Mouse (Mus musculus) CH12.LX (cell line): ENCODE measurements around the gene Cenpb. TPM values are rescaled to one million over a fixed set of nuclear protein-coding genes. Genes with fewer than 3 reads are reported as not detected.

Experiments used
- DNase-seq: peaks from one replicate; pipeline ENCODE4 v3.0.0-alpha.2; 2013; ENCODE audit errors: extremely low read depth
- H3K27ac ChIP-seq: 2 replicates; pipeline ENCODE4 v1.5.1; 2012; ENCODE audit warnings: low read depth, mild to moderate bottlenecking, control low read depth, moderate library complexity; ENCODE audit not compliant: insufficient read depth
- H3K27me3 ChIP-seq: replicated peaks from 2 replicates; pipeline ENCODE3; 2012; ENCODE audit warnings: inconsistent platforms
- H3K36me3 ChIP-seq, 2 experiments: replicated peaks in 1 of 2; 2 replicates each; pipeline versions ENCODE3 to v1.6.1; 2012; ENCODE audit warnings: inconsistent platforms in 1 of 2, low read length in 1 of 2, mild to moderate bottlenecking in 1 of 2, mixed read lengths in 1 of 2, moderate library complexity in 1 of 2; ENCODE audit not compliant: control insufficient read depth in 1 of 2, insufficient read depth in 1 of 2
- H3K4me1 ChIP-seq, 2 experiments: 2 replicates each; pipeline ENCODE4 v1.6.1; 2012; ENCODE audit warnings: inconsistent platforms in 1 of 2, moderate library complexity in 1 of 2; ENCODE audit not compliant: insufficient read depth in 2 of 2, control insufficient read depth in 1 of 2
- H3K4me2 ChIP-seq: 2 replicates; pipeline ENCODE4 v1.6.1; 2012; ENCODE audit warnings: low read depth, mild to moderate bottlenecking, control low read depth; ENCODE audit not compliant: poor library complexity, insufficient read depth, severe bottlenecking
- H3K4me3 ChIP-seq, 3 experiments: fragments of 150-350 bp in 1 of 3; sonication (generic) in 1 of 3; replicated peaks in 1 of 3; 2 replicates each; pipeline versions ENCODE3 to v1.5.1; 2011 to 2012; ENCODE audit warnings: low read depth in 2 of 3, low read length in 2 of 3, mild to moderate bottlenecking in 2 of 3, moderate library complexity in 2 of 3, control low read depth in 1 of 3, improper control_type of control experiment in 1 of 3, inconsistent platforms in 1 of 3, mixed read lengths in 1 of 3; ENCODE audit not compliant: poor library complexity in 1 of 3
- H3K79me2 ChIP-seq: replicated peaks from 2 replicates; pipeline ENCODE4 v1.6.1; 2012; ENCODE audit warnings: mild to moderate bottlenecking, moderate library complexity; ENCODE audit not compliant: control insufficient read depth, poor library complexity, insufficient read depth, severe bottlenecking; ENCODE audit errors: extremely low read depth
- H3K9ac ChIP-seq: 2 replicates; pipeline ENCODE4 v1.6.1; 2012; ENCODE audit warnings: low read depth, mild to moderate bottlenecking, control low read depth, moderate library complexity; ENCODE audit not compliant: insufficient read depth
- H3K9me3 ChIP-seq: replicated peaks from 2 replicates; pipeline ENCODE3; 2012; ENCODE audit warnings: low read length, inconsistent platforms, mixed read lengths
- BHLHE40 ChIP-seq: IDR thresholded peaks from 2 replicates; pipeline ENCODE4 v1.6.1; 2011; ENCODE audit warnings: mild to moderate bottlenecking, low read depth, low read length, improper control_type of control experiment
- CHD2 ChIP-seq: IDR thresholded peaks from 2 replicates; pipeline ENCODE4 v1.6.1; 2011; ENCODE audit warnings: low read length, improper control_type of control experiment
- ELF1 ChIP-seq: IDR thresholded peaks from 2 replicates; pipeline ENCODE4 v1.6.1; 2014; ENCODE audit warnings: low read depth, mild to moderate bottlenecking, inconsistent platforms, low read length, improper control_type of control experiment
- EP300 ChIP-seq: IDR thresholded peaks from 2 replicates; pipeline ENCODE4 v1.6.1; 2011; ENCODE audit warnings: low read length, improper control_type of control experiment
- ETS1 ChIP-seq: conservative IDR thresholded peaks from 2 replicates; pipeline ENCODE4 v1.6.1; 2012; ENCODE audit warnings: low read depth, mild to moderate bottlenecking, inconsistent platforms, low read length, improper control_type of control experiment, moderate library complexity
- IRF4 ChIP-seq: IDR thresholded peaks from 2 replicates; pipeline ENCODE4 v1.6.1; 2014; ENCODE audit warnings: low read depth, mild to moderate bottlenecking, inconsistent platforms, low read length, improper control_type of control experiment
- JUN ChIP-seq: IDR thresholded peaks from 2 replicates; pipeline ENCODE4 v1.6.1; 2011; ENCODE audit warnings: low read depth, mild to moderate bottlenecking, low read length, improper control_type of control experiment, moderate library complexity; ENCODE audit not compliant: insufficient read depth
- JUND ChIP-seq: conservative IDR thresholded peaks from 2 replicates; pipeline ENCODE4 v1.6.1; 2011; ENCODE audit warnings: low read depth, low read length, improper control_type of control experiment
- MAFK ChIP-seq: IDR thresholded peaks from 2 replicates; pipeline ENCODE4 v1.6.1; 2011; ENCODE audit warnings: low read length, improper control_type of control experiment; ENCODE audit not compliant: insufficient replicate concordance
- MAX ChIP-seq: IDR thresholded peaks from 2 replicates; pipeline ENCODE4 v1.6.1; 2011; ENCODE audit warnings: low read length, improper control_type of control experiment
- MEF2A ChIP-seq: IDR thresholded peaks from 2 replicates; pipeline ENCODE4 v1.6.1; 2014; ENCODE audit warnings: low read depth, mild to moderate bottlenecking, inconsistent platforms, low read length, improper control_type of control experiment, borderline replicate concordance
- MXI1 ChIP-seq: IDR thresholded peaks from 2 replicates; pipeline ENCODE4 v1.6.1; 2011; ENCODE audit warnings: mild to moderate bottlenecking, low read depth, low read length, improper control_type of control experiment
- MYC ChIP-seq: IDR thresholded peaks from 2 replicates; pipeline ENCODE4 v1.6.1; 2011; ENCODE audit warnings: low read depth, mild to moderate bottlenecking, improper control_type of control experiment, low read length
- PAX5 ChIP-seq: IDR thresholded peaks from 2 replicates; pipeline ENCODE4 v1.6.1; 2012; ENCODE audit warnings: low read length, inconsistent platforms, mixed read lengths
- POLR2A ChIP-seq: IDR thresholded peaks from 2 replicates; pipeline ENCODE4 v1.6.1; 2011; ENCODE audit warnings: low read depth, mild to moderate bottlenecking, improper control_type of control experiment, low read length
- POLR2AphosphoS2 ChIP-seq: IDR thresholded peaks from 2 replicates; pipeline ENCODE4 v1.6.1; 2011; ENCODE audit warnings: low read depth, low read length, improper control_type of control experiment
- RAD21 ChIP-seq: IDR thresholded peaks from 2 replicates; pipeline ENCODE4 v1.6.1; 2011; ENCODE audit warnings: low read depth, mild to moderate bottlenecking, low read length, improper control_type of control experiment, moderate library complexity
- RCOR1 ChIP-seq: conservative IDR thresholded peaks from 2 replicates; pipeline ENCODE4 v1.6.1; 2012; ENCODE audit warnings: low read depth, mild to moderate bottlenecking, inconsistent platforms, low read length, improper control_type of control experiment
- SIN3A ChIP-seq: IDR thresholded peaks from 2 replicates; pipeline ENCODE4 v1.6.1; 2012; ENCODE audit warnings: low read length, improper control_type of control experiment, inconsistent platforms
- TCF12 ChIP-seq: IDR thresholded peaks from 2 replicates; pipeline ENCODE4 v1.6.1; 2014; ENCODE audit warnings: low read depth, mild to moderate bottlenecking, inconsistent platforms, low read length, improper control_type of control experiment
- USF2 ChIP-seq: conservative IDR thresholded peaks from 2 replicates; pipeline ENCODE4 v1.6.1; 2011; ENCODE audit warnings: low read depth, low read length, improper control_type of control experiment
- dilution Hi-C: fragments of 300-500 bp; cut with MboI; formaldehyde crosslinking; loops from 2 replicates; pipeline ENCODE4 v1.14.3; 2020; ENCODE audit warnings: low sequenced_read_pairs; ENCODE audit not compliant: extremely low pct_unique_long_range_greater_than_20kb, extremely low pct_ligation_motif_present
- in situ Hi-C: fragments of 300-500 bp; cut with MboI; formaldehyde crosslinking; loops from 3 replicates; pipeline ENCODE4 v1.14.3; 2019; ENCODE audit warnings: low sequenced_read_pairs, low pct_ligation_motif_present, low pct_unique_long_range_greater_than_20kb, mixed read lengths
- polyA plus RNA-seq: library from polyadenylated mRNA; unstranded; fragments of >175 nt; gene quantifications from 2 replicates; pipeline ENCODE4 v1.2.1, GENCODE M21; 2012; ENCODE audit warnings: low read depth; ENCODE audit not compliant: insufficient read length
- total RNA-seq, 2 experiments: library from RNA; depleted of rRNA; stranded (reverse); fragments of 300-350 nt in 1 of 2; fragments of >200 nt in 1 of 2; gene quantifications; 2 replicates each; pipeline ENCODE4 v1.2.3; 2012 to 2014

Gene Cenpb
- total and polyA plus RNA-seq, 3 experiments: 18.1 to 26.6 (median 24.4) TPM

DNA sequence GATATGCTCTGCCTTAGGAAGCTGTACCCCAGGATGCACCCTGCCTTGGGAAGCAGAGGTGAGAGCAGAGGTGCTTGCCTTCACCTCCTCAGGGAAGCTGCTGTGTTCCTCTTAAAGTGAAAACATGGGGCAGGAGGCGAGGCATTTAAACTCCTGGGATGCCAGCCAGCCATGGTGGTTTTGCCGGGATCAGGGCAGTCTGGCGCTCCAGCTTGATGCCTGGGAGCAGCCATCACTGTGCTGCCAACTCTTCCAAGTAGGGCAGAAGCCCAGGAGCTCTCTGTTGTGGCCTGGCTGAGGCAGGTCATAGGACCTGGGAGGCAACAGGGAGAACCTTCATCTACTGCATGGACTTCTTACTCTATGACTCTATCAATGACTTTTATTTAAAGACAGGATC lies 21.4 kb upstream of the Cenpb start:
- H3K4me1 ChIP-seq: peaks cover 12 to 25% of the 10 kb centered on the region in 2 experiments

DNA sequence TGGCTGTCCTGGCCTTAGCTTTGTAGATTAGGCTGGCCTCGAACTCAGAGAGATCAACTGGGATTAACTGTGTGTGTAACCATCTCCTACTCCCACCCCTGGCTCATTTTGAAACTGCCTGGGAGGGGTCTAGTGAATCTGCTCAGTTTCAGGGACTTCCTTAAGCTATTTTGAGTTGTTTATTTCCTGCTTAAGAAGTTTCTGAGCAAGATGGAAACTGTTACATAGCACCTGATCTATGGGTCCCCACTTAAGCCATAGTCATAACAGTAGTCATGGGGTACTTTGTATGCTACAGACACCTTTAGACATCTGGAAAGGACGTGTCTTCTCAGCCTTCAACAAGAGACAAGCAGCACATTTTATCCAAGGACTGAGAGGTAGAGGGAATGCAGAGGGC lies 20.8 kb upstream of the Cenpb start:
- DNase-seq: peak; percentile 55
- peaks cover 12 to 25% of the 10 kb centered on the region in 2 experiments for H3K4me1 ChIP-seq
- H3K79me2 ChIP-seq: no peaks in the 10 kb centered on the region
- in situ Hi-C loops: no loop called here
- no peaks in the 10 kb centered on the region for H3K27me3 ChIP-seq
- no peak overlapping the region for H3K9ac ChIP-seq
- dilution Hi-C loops: no loop called here
- no peak overlapping the region for H3K27ac ChIP-seq
- 0 out of 2 replicates have a peak, but pooled peaks have one; percentile 62 for TF ChIP-seq RCOR1
- TF ChIP-seq IRF4: peak; percentile 87
- TF ChIP-seq JUN: peak; percentile 73
- 0 out of 2 replicates have a peak, but pooled peaks have one; percentile 47 for TF ChIP-seq MYC
- peak; percentile 56; the same call in 1 of the 2 replicates for TF ChIP-seq ETS1
- TF ChIP-seq SIN3A: peak; percentile 39; the same call in 1 of the 2 replicates
- no peak for TF ChIP-seq RAD21
- peak; percentile 90 for TF ChIP-seq JUND
- TF ChIP-seq MEF2A: peak; percentile 87
- peak; percentile 71 for TF ChIP-seq TCF12
- no peak for TF ChIP-seq ELF1
- 0 out of 2 replicates have a peak, but pooled peaks have one; percentile 17 for TF ChIP-seq CHD2
- TF ChIP-seq EP300: peak; percentile 87
- TF ChIP-seq PAX5: no peak
- TF ChIP-seq BHLHE40: peak; percentile 51; the same call in 1 of the 2 replicates
- H3K36me3 ChIP-seq: peaks cover 6 to 49% of the 10 kb centered on the region in 2 experiments
- peaks cover 20% of the 10 kb centered on the region for H3K9me3 ChIP-seq
- no peak overlapping the region for H3K4me3 ChIP-seq
- H3K4me2 ChIP-seq: no peak overlapping the region

More for the DNA sequence above, 21.4 kb upstream of the Cenpb start:
- DNase-seq: no peak
- no peaks in the 10 kb centered on the region for H3K79me2 ChIP-seq
- TF ChIP-seq ELF1 (no peak), POLR2AphosphoS2 (no peak), PAX5 (no peak), MEF2A (no peak), TCF12 (no peak), USF2 (no peak), EP300 (no peak), MAFK (no peak), MXI1 (no peak), RCOR1 (no peak), MAX (no peak), POLR2A (no peak)
- H3K36me3 ChIP-seq: peaks cover 6 to 45% of the 10 kb centered on the region in 2 experiments
- H3K9ac ChIP-seq: no peak overlapping the region
- H3K27me3 ChIP-seq: no peaks in the 10 kb centered on the region
- in situ Hi-C loops: no loop called here
- H3K4me2 ChIP-seq: no peak overlapping the region
- dilution Hi-C loops: no loop called here
- no peak overlapping the region for H3K4me3 ChIP-seq
- H3K9me3 ChIP-seq: peaks cover 20% of the 10 kb centered on the region
- no peak overlapping the region for H3K27ac ChIP-seq
